8 mouse cellular contexts compared by ENCODE assay signal in genomic region chr17:34186885-34187260, GRCm38 (mm10). TPM values are rescaled to one million over a fixed set of nuclear protein-coding genes. Genes with fewer than 3 reads are reported as not detected.
DNase-seq lines count a peak whose midpoint lies in the region; ATAC-seq and TF ChIP-seq lines count a peak whose summit lies in the region.

No protein-coding gene starts in this region.

- H3K27me3 ChIP-seq in heart, adult 2 months (ENCODE audit: control insufficient read depth, insufficient read depth, low read length): no peaks in the 10 kb centered on the region
- H3K27me3 ChIP-seq in hindbrain, embryonic 13.5 days: peaks cover 89% of the 10 kb centered on the region
- H3K27me3 ChIP-seq in midbrain, embryonic 10.5 days (ENCODE audit: low read depth, poor library complexity, severe bottlenecking): peaks cover 89% of the 10 kb centered on the region

- intact Hi-C loops in heart, adult 2 months (cut with DNase I): loop anchor here (1.0 kb wide), 2 partner anchors 10 to 17 kb away; partner anchors contain the start of gene Psmb8
- intact Hi-C loops in heart, postnatal 36 days (cut with DNase I): loop anchor here (1.0 to 5.0 kb wide), 4 partner anchors 11 to 50 kb away; partner anchors contain the start of gene H2-Ob

- TF ChIP-seq EP300 in heart, adult 2 months (IDR thresholded peaks at IDR 0.05; ENCODE audit: insufficient read depth, low read depth, low read length): no peak

- TF ChIP-seq CTCF in heart, adult 2 months (IDR thresholded peaks at IDR 0.05): no peak

- peak overlapping the region; percentile 54 for H3K9ac ChIP-seq in heart, adult 2 months (ENCODE audit: low read depth, low read length)
- peak overlapping the region; percentile 70 for H3K9ac ChIP-seq in hindbrain, embryonic 13.5 days

- H3K79me2 ChIP-seq in heart, adult 2 months (replicated peaks; ENCODE audit: control insufficient read depth, insufficient read depth, low read length): no peaks in the 10 kb centered on the region

- no peaks in the 10 kb centered on the region for H3K36me3 ChIP-seq in heart, adult 2 months (ENCODE audit: control insufficient read depth, insufficient read depth, low read length)
- H3K36me3 ChIP-seq in hindbrain, embryonic 13.5 days: no peaks in the 10 kb centered on the region
- H3K36me3 ChIP-seq in midbrain, embryonic 10.5 days: no peaks in the 10 kb centered on the region

- 3% methylated on average over 14 of the region's 14 CpGs for WGBS in heart, adult 2 months
- 3% methylated on average over 14 of the region's 14 CpGs for WGBS in hindbrain, embryonic 13.5 days
- 3% methylated on average over 14 of the region's 14 CpGs for WGBS in midbrain, embryonic 10.5 days

- H3K4me1 ChIP-seq in heart, adult 2 months (ENCODE audit: control insufficient read depth, insufficient read depth, low read length): peaks cover 1% of the 10 kb centered on the region; the same call in 1 of the 2 replicates
- peaks cover 20% of the 10 kb centered on the region for H3K4me1 ChIP-seq in hindbrain, embryonic 13.5 days (replicated peaks)
- H3K4me1 ChIP-seq in midbrain, embryonic 10.5 days: peaks cover 20% of the 10 kb centered on the region

- peak overlapping the region; percentile 82 for H3K4me3 ChIP-seq in heart, adult 2 months
- H3K4me3 ChIP-seq in hindbrain, embryonic 13.5 days: peak overlapping the region; percentile 42
- H3K4me3 ChIP-seq in midbrain, embryonic 10.5 days: peak overlapping the region; percentile 52

- no peak for DNase-seq in heart, adult 2 months
- DNase-seq in heart, postnatal 36 days: no peak
- no peak for DNase-seq in midbrain, embryonic 10.5 days (ENCODE audit: low spot score)
- no peak for DNase-seq in MN1 (ENCODE audit: low spot score)
- DNase-seq in layer of hippocampus, postnatal 10 days (ENCODE audit: low spot score in 2 of 2): no peak
- no peak for DNase-seq in right cerebral cortex, adult 2 months (ENCODE audit: low spot score in 2 of 2)

- peak overlapping the region; percentile 91 for H3K27ac ChIP-seq in heart, adult 2 months
- H3K27ac ChIP-seq in hindbrain, embryonic 13.5 days: no peak overlapping the region
- no peak overlapping the region for H3K27ac ChIP-seq in midbrain, embryonic 10.5 days (replicated peaks)

- peak overlapping the region; percentile 70 for H3K4me2 ChIP-seq in hindbrain, embryonic 13.5 days

- peak; percentile 43 for ATAC-seq in activated CD4-positive, CD25-positive, alpha-beta regulatory T cell, adult 4 months
- ATAC-seq in hindbrain, embryonic 13.5 days (ENCODE audit: low FRiP score): peak; percentile 33

- no peak; the same call in 1 of the 2 replicates for TF ChIP-seq POLR2A in heart, adult 2 months (IDR thresholded peaks at IDR 0.05; ENCODE audit: insufficient read depth, low read depth, low read length)

- no peaks in the 10 kb centered on the region for H3K9me3 ChIP-seq in hindbrain, embryonic 13.5 days
- H3K9me3 ChIP-seq in midbrain, embryonic 10.5 days (replicated peaks): no peaks in the 10 kb centered on the region

RNA-seq across cellular contexts. Expression of gene Tap1, which starts 0.5 kb away (rescaled TPM):
- 1 to 10 TPM; 3.4 to 7.2 TPM for total RNA-seq in heart, adult 2 months (2021)
- polyA plus RNA-seq in heart, adult 2 months (2012; rRNA removed): 10.9 and 11.7 TPM in 2 replicates
- 1 to 10 TPM; 4.1 to 7.0 TPM for total RNA-seq in heart, postnatal 36 days (2021)
- polyA plus RNA-seq in activated CD4-positive, CD25-positive, alpha-beta regulatory T cell, adult 4 months (2017; shearing (Covaris generic)): 100 to 1,000 TPM; 134 to 207 TPM
- polyA plus RNA-seq in hindbrain, embryonic 13.5 days (2015; fragmentation: Nextera tagmentation; extraction: Ambion mirVana): 1.1 and 1.3 TPM in 2 replicates
- polyA plus RNA-seq in midbrain, embryonic 10.5 days (2016; fragmentation: Nextera tagmentation; extraction: Ambion mirVana): 0.93 and 1.3 TPM in 2 replicates
- total RNA-seq in layer of hippocampus, postnatal 10 days (2021): 1 to 10 TPM; 5.1 to 5.2 TPM

RNA-seq across cellular contexts. Expression of gene Psmb9, which starts 0.7 kb away (rescaled TPM):
- 10 to 100 TPM in 1 of 2 experiments, 1 to 10 TPM in 1; 6.9 to 13.5 TPM for total RNA-seq in heart, adult 2 months (2021)
- polyA plus RNA-seq in heart, adult 2 months (2012; rRNA removed): 16.0 and 20.5 TPM in 2 replicates
- 10 to 100 TPM in 1 of 2 experiments, 1 to 10 TPM in 1; 7.5 to 10.6 TPM for total RNA-seq in heart, postnatal 36 days (2021)
- polyA plus RNA-seq in activated CD4-positive, CD25-positive, alpha-beta regulatory T cell, adult 4 months (2017; shearing (Covaris generic)): 100 to 1,000 TPM; 320 to 348 TPM
- 0.89 and 1.5 TPM in 2 replicates for polyA plus RNA-seq in hindbrain, embryonic 13.5 days (2015; fragmentation: Nextera tagmentation; extraction: Ambion mirVana)
- 0.49 and 0.52 TPM in 2 replicates for polyA plus RNA-seq in midbrain, embryonic 10.5 days (2016; fragmentation: Nextera tagmentation; extraction: Ambion mirVana)
- 1 to 10 TPM; 1.4 to 1.9 TPM for total RNA-seq in layer of hippocampus, postnatal 10 days (2021)

RNA-seq across cellular contexts. Expression of gene Psmb8, which starts 10.6 kb away (rescaled TPM):
- 10 to 100 TPM; 12.3 to 18.9 TPM for total RNA-seq in heart, adult 2 months (2021)
- 33.5 and 44.2 TPM in 2 replicates for polyA plus RNA-seq in heart, adult 2 months (2012; rRNA removed)
- total RNA-seq in heart, postnatal 36 days (2021): 10 to 100 TPM; 11.4 to 15.1 TPM
- 1,000 to 10,000 TPM in 1 of 2 experiments, 100 to 1,000 TPM in 1; 892 to 1,228 TPM for polyA plus RNA-seq in activated CD4-positive, CD25-positive, alpha-beta regulatory T cell, adult 4 months (2017; shearing (Covaris generic))
- 2.7 and 3.7 TPM in 2 replicates for polyA plus RNA-seq in hindbrain, embryonic 13.5 days (2015; fragmentation: Nextera tagmentation; extraction: Ambion mirVana)
- polyA plus RNA-seq in midbrain, embryonic 10.5 days (2016; fragmentation: Nextera tagmentation; extraction: Ambion mirVana): 1.4 and 3.0 TPM in 2 replicates
- total RNA-seq in layer of hippocampus, postnatal 10 days (2021): 1 to 10 TPM; 2.3 to 4.4 TPM

RNA-seq across cellular contexts. Expression of gene Tap2, which starts 16.5 kb away (rescaled TPM):
- total RNA-seq in heart, adult 2 months (2021): 10 to 100 TPM; 26.1 to 31.2 TPM
- 25.0 and 26.5 TPM in 2 replicates for polyA plus RNA-seq in heart, adult 2 months (2012; rRNA removed)
- total RNA-seq in heart, postnatal 36 days (2021): 10 to 100 TPM; 23.6 to 24.6 TPM
- polyA plus RNA-seq in activated CD4-positive, CD25-positive, alpha-beta regulatory T cell, adult 4 months (2017; shearing (Covaris generic)): 100 to 1,000 TPM in 1 of 2 experiments, 10 to 100 TPM in 1; 68.0 to 148 TPM
- 2.1 and 2.2 TPM in 2 replicates for polyA plus RNA-seq in hindbrain, embryonic 13.5 days (2015; fragmentation: Nextera tagmentation; extraction: Ambion mirVana)
- 0.53 and 0.63 TPM in 2 replicates for polyA plus RNA-seq in midbrain, embryonic 10.5 days (2016; fragmentation: Nextera tagmentation; extraction: Ambion mirVana)
- 1 to 10 TPM; 4.8 to 6.3 TPM for total RNA-seq in layer of hippocampus, postnatal 10 days (2021)

RNA-seq across cellular contexts. Expression of gene H2-DMb1, which starts 34.0 kb away (rescaled TPM):
- total RNA-seq in heart, adult 2 months (2021): 1 to 10 TPM; 1.6 to 2.2 TPM
- 8.9 and 19.1 TPM in 2 replicates for polyA plus RNA-seq in heart, adult 2 months (2012; rRNA removed)
- 1 to 10 TPM; 1.5 to 2.9 TPM for total RNA-seq in heart, postnatal 36 days (2021)
- polyA plus RNA-seq in activated CD4-positive, CD25-positive, alpha-beta regulatory T cell, adult 4 months (2017; shearing (Covaris generic)): 1 to 10 TPM; 1.9 to 3.7 TPM
- 0.60 and 0.84 TPM in 2 replicates for polyA plus RNA-seq in hindbrain, embryonic 13.5 days (2015; fragmentation: Nextera tagmentation; extraction: Ambion mirVana)
- 0.39 TPM in 1 of 2 replicates, not detected in the other for polyA plus RNA-seq in midbrain, embryonic 10.5 days (2016; fragmentation: Nextera tagmentation; extraction: Ambion mirVana)
- total RNA-seq in layer of hippocampus, postnatal 10 days (2021): under 1 TPM; 0.69 to 0.91 TPM

Comparison
In these comparisons a context has a peak if more than half of its experiments do, and no peak if none do; other contexts are left out.
1. RNA of gene Tap1, which starts 0.5 kb away (polyA plus RNA-seq): 134 to 207 TPM in activated CD4-positive, CD25-positive, alpha-beta regulatory T cell, adult 4 months; 10.9 to 11.7 TPM in heart, adult 2 months, 1.1 to 1.3 TPM in hindbrain, embryonic 13.5 days and 0.93 to 1.3 TPM in midbrain, embryonic 10.5 days; every median in the first group is over 10 times any median in the second.
2. RNA of gene Psmb9, which starts 0.7 kb away (polyA plus RNA-seq): 320 to 348 TPM in activated CD4-positive, CD25-positive, alpha-beta regulatory T cell, adult 4 months; 16.0 to 20.5 TPM in heart, adult 2 months, 0.89 to 1.5 TPM in hindbrain, embryonic 13.5 days and 0.49 to 0.52 TPM in midbrain, embryonic 10.5 days; every median in the first group is over 10 times any median in the second.
3. RNA of gene Psmb8, which starts 10.6 kb away (polyA plus RNA-seq): 892 to 1,228 TPM in activated CD4-positive, CD25-positive, alpha-beta regulatory T cell, adult 4 months; 33.5 to 44.2 TPM in heart, adult 2 months, 2.7 to 3.7 TPM in hindbrain, embryonic 13.5 days and 1.4 to 3.0 TPM in midbrain, embryonic 10.5 days; every median in the first group is over 10 times any median in the second.
4. Peak in every context shown above with its lines, with median percentiles within 50 percentile points of each other: H3K4me3 ChIP-seq.